Mouse (Mus musculus): ENCODE measurements around the gene Tox3.

DNA sequence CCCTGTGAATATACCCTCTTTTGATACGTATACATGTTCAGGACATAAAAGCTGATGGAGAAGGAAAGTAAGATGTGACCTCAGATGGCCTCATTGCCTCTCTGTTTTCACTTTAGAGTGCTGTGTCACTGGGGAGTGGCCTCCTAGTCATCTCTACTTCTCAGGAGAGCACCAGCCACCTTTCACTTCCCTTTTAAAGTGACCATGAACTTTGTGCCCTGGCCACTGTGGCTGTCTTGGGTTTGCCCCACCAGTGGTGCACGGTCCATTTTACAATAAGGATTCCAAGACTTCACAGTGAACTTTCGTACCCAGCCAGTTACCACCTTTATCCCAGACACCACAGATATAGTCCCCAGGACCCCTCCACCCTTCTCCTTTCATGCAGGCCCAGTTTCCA is 29.9 kb upstream of the Tox3 start:
- TF ChIP-seq CTCF (IDR thresholded peaks at IDR 0.05; ENCODE audit: low read depth) = no peak
- no peak for TF ChIP-seq EP300 (optimal IDR thresholded peaks at IDR 0.05)
